Mouse (Mus musculus): ENCODE measurements around the gene Mpv17l2.

- TF ChIP-seq CTCF (conservative IDR thresholded peaks at IDR 0.05; ENCODE audit: low read length): no peak
- TF ChIP-seq POU5F1 (IDR thresholded peaks at IDR 0.05; ENCODE audit: borderline replicate concordance, low read length): no peak
- TF ChIP-seq NANOG (IDR thresholded peaks at IDR 0.05; ENCODE audit: borderline replicate concordance, low read length): no peak
Observed at GRCm38 (mm10) chr8:70808955-70809701, 48.4 kb upstream of the Mpv17l2 start.

Data from E14TG2a.4 (cell line).